Mouse (Mus musculus): ENCODE data around the gene Prdm16. TPM values are rescaled to one million over a fixed set of nuclear protein-coding genes. Genes with fewer than 3 reads are reported as not detected.
A peak's percentile ranks its signal among the peaks of the same experiment; 100 is the strongest.

The Prdm16 gene
- 58.8 and 64.5 TPM in 2 replicates for polyA plus RNA-seq (2015; fragmentation: Nextera tagmentation; extraction: Ambion mirVana)

- H3K36me3 ChIP-seq, result peaks cover 5% of the 10 kb centered on the region; the same call in 1 of the 2 replicates
- H3K27me3 ChIP-seq, result peaks cover 39% of the 10 kb centered on the region
- H3K4me3 ChIP-seq, result peak within 1 kb of the TSS; percentile 86
- H3K4me2 ChIP-seq (replicated peaks), result peak within 1 kb of the TSS; percentile 91
- peak within 1 kb of the TSS; percentile 100 for H3K9ac ChIP-seq
- ATAC-seq (ENCODE audit: low FRiP score, low read depth), result peak; percentile 62
- peak within 1 kb of the TSS; percentile 99 for H3K27ac ChIP-seq
- WGBS, result under 1% methylated on average over 47 of the region's 47 CpGs
- H3K4me1 ChIP-seq, result peaks cover 64% of the 10 kb centered on the region
- H3K9me3 ChIP-seq, result no peaks in the 10 kb centered on the region
These were observed at the start of gene Prdm16 for GRCm38 (mm10) chr4:154636721-154637311. Gene Prdm16 (minus strand): TSS chr4:154636873.

DNA sequence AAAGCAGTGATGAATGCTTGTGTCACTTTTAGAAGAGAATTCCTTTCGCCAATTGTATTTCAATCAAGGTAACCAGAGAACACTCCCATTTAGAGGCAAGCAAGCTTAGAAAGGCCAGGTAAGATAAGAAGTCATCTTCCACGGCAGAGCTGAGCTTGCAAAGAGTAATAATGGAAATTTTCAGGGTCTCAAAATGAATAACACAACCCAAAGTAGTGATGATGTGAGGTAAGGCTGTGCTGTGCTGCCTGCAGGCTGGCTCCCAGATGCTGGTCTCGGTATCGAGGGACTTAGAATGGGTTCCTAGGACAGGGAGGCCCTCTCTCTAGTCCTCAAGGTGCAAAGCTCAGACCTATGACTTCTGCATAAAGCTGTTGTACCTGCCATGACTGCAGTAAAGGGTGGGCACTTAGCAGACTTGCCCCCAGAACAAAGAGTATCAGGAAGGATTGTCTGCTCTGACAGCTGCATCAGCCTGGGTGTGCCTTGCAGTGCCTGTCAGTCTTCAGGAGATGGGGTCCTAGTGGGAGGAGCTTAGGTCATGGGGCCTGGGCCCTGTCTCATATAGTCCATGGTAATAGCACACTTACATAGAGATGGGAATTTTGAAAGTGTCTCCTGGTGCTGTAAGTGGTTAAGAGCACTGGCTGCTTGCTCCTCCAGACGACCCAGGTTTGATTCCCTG lies 46.5 kb upstream of the Prdm16 start:
- Histone ChIP-seq H3K9me3 (no peaks in the 10 kb centered on the region), H3K4me2 (replicated peaks) (no peak overlapping the region), H3K4me1 (0 out of 2 replicates have a peak, but pooled peaks cover 5% of the 10 kb centered on the region), H3K9ac (no peak overlapping the region), H3K36me3 (no peaks in the 10 kb centered on the region), H3K27me3 (peaks cover 8% of the 10 kb centered on the region; the same call in 1 of the 2 replicates), H3K4me3 (no peak overlapping the region), H3K27ac (no peak overlapping the region)
- WGBS, result 82% methylated on average over 5 of the region's 5 CpGs
- ATAC-seq (ENCODE audit: low FRiP score, low read depth), result no peak

DNA sequence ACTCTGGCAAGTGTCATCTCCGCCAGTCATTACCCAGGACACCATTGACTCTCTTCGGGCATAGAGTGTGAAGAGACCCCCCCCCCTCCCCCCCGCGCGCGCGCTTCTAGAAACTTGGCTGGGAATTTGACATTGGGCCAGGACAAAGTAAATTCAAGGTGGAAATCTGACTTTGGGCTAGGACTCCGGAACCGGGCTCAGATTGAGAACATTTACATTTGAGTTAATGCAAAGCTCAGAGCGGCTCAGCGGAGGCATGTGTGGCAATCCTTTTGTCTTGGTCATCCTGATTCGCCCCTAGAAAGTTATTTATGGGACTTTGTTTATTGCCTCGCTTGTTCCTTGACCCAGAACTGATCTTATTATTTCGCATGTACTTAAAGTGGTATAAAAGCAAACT lies 45.6 kb upstream of the Prdm16 start:
- H3K9ac ChIP-seq, result no peak overlapping the region
- no peaks in the 10 kb centered on the region for H3K36me3 ChIP-seq
- H3K27ac ChIP-seq, result no peak overlapping the region
- WGBS, result 53% methylated on average over 14 of the region's 14 CpGs
- H3K9me3 ChIP-seq, result no peaks in the 10 kb centered on the region
- 0 out of 2 replicates have a peak, but pooled peaks cover 5% of the 10 kb centered on the region for H3K4me1 ChIP-seq
- no peak for ATAC-seq (ENCODE audit: low FRiP score, low read depth)
- peaks cover 6% of the 10 kb centered on the region; the same call in 1 of the 2 replicates for H3K27me3 ChIP-seq
- no peak overlapping the region for H3K4me2 ChIP-seq (replicated peaks)
- H3K4me3 ChIP-seq, result no peak overlapping the region

GRCm38 (mm10) chr4:154675441-154676000 lies 38.8 kb upstream of the Prdm16 start:
- Histone ChIP-seq H3K4me3 (no peak overlapping the region), H3K27me3 (peaks cover 8% of the 10 kb centered on the region; the same call in 1 of the 2 replicates), H3K27ac (peak overlapping the region; percentile 52; the same call in 1 of the 2 replicates), H3K4me2 (replicated peaks) (no peak overlapping the region), H3K9me3 (no peaks in the 10 kb centered on the region), H3K36me3 (no peaks in the 10 kb centered on the region), H3K4me1 (peaks cover 50% of the 10 kb centered on the region), H3K9ac (no peak overlapping the region)
- 46% methylated on average over 10 of the region's 10 CpGs for WGBS
- ATAC-seq (ENCODE audit: low FRiP score, low read depth), result no peak

DNA sequence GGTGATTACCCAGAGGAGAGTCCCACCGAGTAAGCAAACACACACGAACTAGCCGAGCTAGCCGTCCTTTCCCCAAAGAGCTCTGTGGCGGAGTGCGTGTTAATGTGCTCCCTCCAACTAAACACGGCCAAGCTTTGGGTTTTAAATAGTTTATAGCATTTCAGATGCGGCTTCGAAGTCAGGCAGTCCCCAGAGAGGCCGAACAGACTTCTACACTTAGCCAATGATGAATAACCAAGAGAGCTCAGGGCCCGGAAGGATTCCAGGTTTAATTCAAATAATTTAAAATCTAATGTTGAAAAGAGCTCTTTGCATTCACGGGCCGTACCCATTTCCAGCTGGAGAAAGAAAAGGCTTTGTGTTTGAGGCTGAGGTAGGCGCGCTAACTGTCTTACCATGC lies 38.3 kb upstream of the Prdm16 start:
- H3K27me3 ChIP-seq, result peaks cover 8% of the 10 kb centered on the region; the same call in 1 of the 2 replicates
- peaks cover 55% of the 10 kb centered on the region for H3K4me1 ChIP-seq
- no peak overlapping the region for H3K9ac ChIP-seq
- WGBS, result 22% methylated on average over 15 of the region's 15 CpGs
- H3K36me3 ChIP-seq, result no peaks in the 10 kb centered on the region
- peak overlapping the region; percentile 51 for H3K4me2 ChIP-seq (replicated peaks)
- peak overlapping the region; percentile 52; the same call in 1 of the 2 replicates for H3K27ac ChIP-seq
- no peaks in the 10 kb centered on the region for H3K9me3 ChIP-seq
- peak overlapping the region; percentile 7 for H3K4me3 ChIP-seq
- no peak for ATAC-seq (ENCODE audit: low FRiP score, low read depth)

GRCm38 (mm10) chr4:154674541-154674940 lies 37.9 kb upstream of the Prdm16 start:
- H3K4me3 ChIP-seq, result peak overlapping the region; percentile 7
- H3K9me3 ChIP-seq, result no peaks in the 10 kb centered on the region
- H3K4me2 ChIP-seq (replicated peaks), result peak overlapping the region; percentile 51
- H3K4me1 ChIP-seq, result peaks cover 55% of the 10 kb centered on the region
- WGBS, result 3% methylated on average over 12 of the region's 12 CpGs
- no peaks in the 10 kb centered on the region for H3K36me3 ChIP-seq
- H3K27ac ChIP-seq, result peak overlapping the region; percentile 52; the same call in 1 of the 2 replicates
- peaks cover 8% of the 10 kb centered on the region; the same call in 1 of the 2 replicates for H3K27me3 ChIP-seq
- ATAC-seq (ENCODE audit: low FRiP score, low read depth), result no peak
- no peak overlapping the region for H3K9ac ChIP-seq

GRCm38 (mm10) chr4:154673986-154674385 lies 37.3 kb upstream of the Prdm16 start:
- H3K36me3 ChIP-seq, result no peaks in the 10 kb centered on the region
- H3K27ac ChIP-seq, result peak overlapping the region; percentile 52; the same call in 1 of the 2 replicates
- no peak overlapping the region for H3K9ac ChIP-seq
- 59% methylated on average over 4 of the region's 4 CpGs for WGBS
- peaks cover 55% of the 10 kb centered on the region for H3K4me1 ChIP-seq
- no peak overlapping the region for H3K4me3 ChIP-seq
- H3K9me3 ChIP-seq, result no peaks in the 10 kb centered on the region
- H3K27me3 ChIP-seq, result peaks cover 9% of the 10 kb centered on the region; the same call in 1 of the 2 replicates
- no peak for ATAC-seq (ENCODE audit: low FRiP score, low read depth)
- H3K4me2 ChIP-seq (replicated peaks), result no peak overlapping the region

DNA sequence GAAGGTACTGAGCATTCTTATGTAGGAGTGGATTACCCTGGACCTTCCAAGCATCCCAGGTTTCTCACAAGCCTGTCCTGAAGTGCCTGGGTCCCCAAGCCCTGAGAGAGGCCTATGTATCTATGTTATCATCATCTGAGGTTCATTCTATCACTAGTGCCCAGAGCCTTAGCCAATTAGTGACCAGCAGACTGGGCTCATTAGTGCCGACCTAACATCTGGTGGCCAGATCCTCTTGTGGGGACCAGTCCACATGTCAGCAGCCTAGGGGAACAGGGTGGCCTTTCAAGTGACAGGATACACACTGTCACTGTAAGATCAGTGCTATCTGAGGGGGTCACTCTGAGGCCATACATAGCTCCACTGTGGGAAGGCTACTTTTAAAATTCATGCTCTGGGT lies 35.4 kb upstream of the Prdm16 start:
- Histone ChIP-seq H3K4me3 (no peak overlapping the region), H3K27ac (peak overlapping the region; percentile 79), H3K27me3 (peaks cover 16% of the 10 kb centered on the region; the same call in 1 of the 2 replicates), H3K4me2 (replicated peaks) (peak overlapping the region; percentile 37), H3K9ac (peak overlapping the region; percentile 27; the same call in 1 of the 2 replicates), H3K4me1 (peaks cover 55% of the 10 kb centered on the region), H3K9me3 (no peaks in the 10 kb centered on the region), H3K36me3 (no peaks in the 10 kb centered on the region)
- peak; percentile 9; the same call in 1 of the 2 replicates for ATAC-seq (ENCODE audit: low FRiP score, low read depth)
- 15% methylated on average over 1 of the region's 1 CpGs for WGBS

- no peaks in the 10 kb centered on the region for H3K9me3 ChIP-seq
- H3K27ac ChIP-seq, result peak overlapping the region; percentile 80
- peak overlapping the region; percentile 37 for H3K4me2 ChIP-seq (replicated peaks)
- H3K4me1 ChIP-seq, result peaks cover 55% of the 10 kb centered on the region
- WGBS, result 12% methylated on average over 8 of the region's 8 CpGs
- ATAC-seq (ENCODE audit: low FRiP score, low read depth), result peak; percentile 42
- peaks cover 20% of the 10 kb centered on the region; the same call in 1 of the 2 replicates for H3K27me3 ChIP-seq
- no peak overlapping the region for H3K4me3 ChIP-seq
- no peaks in the 10 kb centered on the region for H3K36me3 ChIP-seq
- 0 out of 2 replicates have a peak overlapping the region, but pooled peaks have one; percentile 27 for H3K9ac ChIP-seq
These were observed 34.7 kb upstream of the Prdm16 start for GRCm38 (mm10) chr4:154671232-154671912.

GRCm38 (mm10) chr4:154667767-154668166 lies 31.1 kb upstream of the Prdm16 start, which contains the start of gene Actrt2:
Gene Actrt2 (minus strand): TSS chr4:154667867.
- Histone ChIP-seq H3K9ac (no peak within 1 kb of the TSS), H3K36me3 (no peaks in the 10 kb centered on the region), H3K27me3 (peaks cover 46% of the 10 kb centered on the region), H3K4me1 (peaks cover 53% of the 10 kb centered on the region), H3K4me2 (replicated peaks) (no peak within 1 kb of the TSS), H3K4me3 (no peak within 1 kb of the TSS), H3K9me3 (no peaks in the 10 kb centered on the region), H3K27ac (no peak within 1 kb of the TSS)
- 68% methylated on average over 2 of the region's 2 CpGs for WGBS
- no peak for ATAC-seq (ENCODE audit: low FRiP score, low read depth)

- WGBS, result 62% methylated on average over 12 of the region's 12 CpGs
- H3K36me3 ChIP-seq, result no peaks in the 10 kb centered on the region
- no peak overlapping the region for H3K4me2 ChIP-seq (replicated peaks)
- no peak for ATAC-seq (ENCODE audit: low FRiP score, low read depth)
- H3K4me3 ChIP-seq, result no peak overlapping the region
- H3K27me3 ChIP-seq, result peaks cover 47% of the 10 kb centered on the region
- H3K9ac ChIP-seq, result no peak overlapping the region
- H3K9me3 ChIP-seq, result no peaks in the 10 kb centered on the region
- H3K27ac ChIP-seq, result no peak overlapping the region
- peaks cover 59% of the 10 kb centered on the region for H3K4me1 ChIP-seq
These were observed 26.1 kb upstream of the Prdm16 start for GRCm38 (mm10) chr4:154662681-154663215.

All from limb, embryonic 13.5 days (tissue).